Mouse (Mus musculus) midbrain, postnatal 0 days (tissue): ENCODE data around the gene Ntan1. TPM values are rescaled to one million over a fixed set of nuclear protein-coding genes. Genes with fewer than 3 reads are reported as not detected.
"Not testable (repeated sequence)": the region's sequence is repeated elsewhere in the genome, so short reads cannot be mapped to it uniquely, and the experiment has no call there.

Experiments
- ATAC-seq: fragments of 200-750 bp; cut with Nextera tagmentation; 2 replicates; pipeline ENCODE4 v1.8.0; 2017; ENCODE audit warnings: moderate number of reproducible peaks, mild to moderate bottlenecking, moderate TSS enrichment, moderate library complexity; ENCODE audit not compliant: low FRiP score
- DNase-seq: peaks from one replicate; pipeline ENCODE4 v3.0.0-alpha.2; 2015; ENCODE audit warnings: low spot score
- H3K27ac ChIP-seq: fragments of 300-500 bp; sonication (generic); 2 replicates; pipeline ENCODE4 v1.5.1; 2014; ENCODE audit warnings: low read depth, mild to moderate bottlenecking, low read length, mixed read lengths
- H3K27me3 ChIP-seq: fragments of 300-500 bp; sonication (generic); 2 replicates; pipeline ENCODE4 v1.6.1; 2014; ENCODE audit warnings: low read length, control low read depth, mixed read lengths; ENCODE audit not compliant: insufficient read depth
- H3K36me3 ChIP-seq: fragments of 300-500 bp; sonication (generic); 2 replicates; pipeline ENCODE4 v1.6.1; 2014; ENCODE audit warnings: low read length, control low read depth, mixed read lengths; ENCODE audit not compliant: insufficient read depth
- H3K4me1 ChIP-seq: fragments of 300-500 bp; sonication (generic); 2 replicates; pipeline ENCODE4 v1.6.1; 2014; ENCODE audit warnings: mild to moderate bottlenecking, control low read depth, antibody characterized with exemption, low read length, mixed read lengths; ENCODE audit not compliant: insufficient read depth
- H3K4me2 ChIP-seq: fragments of 300-500 bp; sonication (generic); 2 replicates; pipeline ENCODE4 v1.6.1; 2014; ENCODE audit warnings: low read depth, mild to moderate bottlenecking, low read length, mixed read lengths; ENCODE audit not compliant: poor library complexity, severe bottlenecking
- H3K4me3 ChIP-seq: fragments of 300-500 bp; sonication (generic); 2 replicates; pipeline ENCODE4 v1.5.1; 2014; ENCODE audit warnings: low read depth, mild to moderate bottlenecking, low read length, moderate library complexity
- H3K9ac ChIP-seq: fragments of 300-500 bp; sonication (generic); replicated peaks from 2 replicates; pipeline ENCODE4 v1.6.1; 2014; ENCODE audit warnings: mild to moderate bottlenecking, low read length, moderate library complexity, mixed read lengths; ENCODE audit not compliant: poor library complexity, severe bottlenecking
- H3K9me3 ChIP-seq: fragments of 300-500 bp; sonication (generic); 2 replicates; pipeline ENCODE4 v1.6.1; 2016; ENCODE audit warnings: low read length, control low read depth
- CTCF ChIP-seq: IDR thresholded peaks from 2 replicates; pipeline ENCODE4 v1.5.1; 2016; ENCODE audit warnings: antibody characterized with exemption, mild to moderate bottlenecking
- WGBS: fragments of 180-500 bp; shearing (Covaris S2); extraction: QIAGEN DNeasy Blood & Tissue Kit; methylation state at CpG from one replicate; pipeline ENCODE4 v1.1.7; 2014; 5-methylcytosine and 5-hydroxymethylcytosine counted together
- polyA plus RNA-seq: library from polyadenylated mRNA; unstranded; fragments of >200 nt; fragmentation: Nextera tagmentation; extraction: Ambion mirVana; gene quantifications from 2 replicates; pipeline ENCODE4 v1.2.1, GENCODE M21; 2015
- total RNA-seq: library from RNA; depleted of rRNA; stranded (reverse); fragments of >200 nt; gene quantifications from 2 replicates; pipeline ENCODE4 v1.2.3, GENCODE M21; 2014

Ntan1 gene
- total and polyA plus RNA-seq, 2 experiments from 2014 or later: 148 to 224 TPM

DNA sequence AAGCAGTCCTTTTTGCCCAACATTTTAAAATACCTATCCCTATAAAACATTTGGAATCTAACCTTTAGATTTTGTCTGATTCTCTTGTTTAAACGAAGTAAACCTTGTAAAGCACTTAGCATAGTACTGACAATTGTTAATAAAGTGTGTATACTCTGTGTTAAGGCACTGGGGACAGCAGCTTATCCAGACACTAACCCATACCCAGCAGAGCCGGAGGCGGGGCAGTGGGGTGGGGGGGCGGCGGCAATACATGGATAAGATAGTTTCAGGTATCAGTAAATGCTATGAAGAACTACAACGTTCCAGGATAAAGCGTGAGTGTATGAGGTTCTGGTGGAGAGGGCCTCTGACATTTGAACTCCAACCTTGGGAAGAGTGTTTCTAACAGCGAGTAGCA lies 37.4 kb upstream of the Ntan1 start:
- peaks cover 12% of the 10 kb centered on the region; the same call in 1 of the 2 replicates for H3K4me1 ChIP-seq
- no peak for DNase-seq
- 41% methylated on average over 8 of the region's 8 CpGs for WGBS
- H3K9ac ChIP-seq: peak overlapping the region; percentile 93
- peak overlapping the region; percentile 88 for H3K4me3 ChIP-seq
- H3K27ac ChIP-seq: peak overlapping the region; percentile 81
- H3K36me3 ChIP-seq: peaks cover 16% of the 10 kb centered on the region
- no peaks in the 10 kb centered on the region for H3K27me3 ChIP-seq
- peak; percentile 33; the same call in 1 of the 2 replicates for ATAC-seq
- peak overlapping the region; percentile 75 for H3K4me2 ChIP-seq
- H3K9me3 ChIP-seq: no peaks in the 10 kb centered on the region
- no peak for TF ChIP-seq CTCF

DNA sequence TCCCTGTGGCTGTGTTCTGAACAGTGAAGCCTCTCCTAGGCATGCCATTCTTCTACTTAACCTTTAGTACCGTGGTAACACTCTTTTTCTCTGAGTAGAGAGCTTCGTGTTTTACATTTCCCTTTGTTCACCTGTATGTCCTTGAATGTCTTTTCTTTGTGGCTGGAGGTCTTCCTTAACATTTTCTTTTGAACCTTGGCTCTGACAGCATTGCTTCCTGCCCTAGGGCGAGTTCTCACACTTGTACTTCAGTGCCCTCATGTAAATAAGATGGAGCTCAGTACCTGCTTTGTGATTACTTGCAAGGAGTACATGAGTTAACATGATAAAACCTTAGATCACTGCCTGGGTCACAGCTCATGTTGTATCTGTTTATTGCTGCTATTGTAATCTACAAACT lies 32.7 kb upstream of the Ntan1 start:
- Histone ChIP-seq H3K4me2 (no peak overlapping the region), H3K4me3 (no peak overlapping the region), H3K27ac (no peak overlapping the region), H3K36me3 (peaks cover 40% of the 10 kb centered on the region), H3K27me3 (no peaks in the 10 kb centered on the region), H3K9ac (no peak overlapping the region), H3K9me3 (no peaks in the 10 kb centered on the region), H3K4me1 (peaks cover 5% of the 10 kb centered on the region; the same call in 1 of the 2 replicates)
- TF ChIP-seq CTCF: no peak
- DNase-seq (no peak), ATAC-seq (no peak)
- 86% methylated on average over 3 of the region's 3 CpGs for WGBS

- peaks cover 56% of the 10 kb centered on the region for H3K36me3 ChIP-seq
- not testable (repeated sequence) for DNase-seq, ATAC-seq, H3K9me3 ChIP-seq, H3K9ac ChIP-seq, H3K27ac ChIP-seq, H3K4me1 ChIP-seq, H3K27me3 ChIP-seq, H3K4me3 ChIP-seq, H3K4me2 ChIP-seq
- 97% methylated on average over 2 of the region's 2 CpGs for whole genome bisulfite sequencing
Observed at GRCm38 (mm10) chr16:13793441-13793840, 25.2 kb upstream of the Ntan1 start.

- no peak overlapping the region for H3K9ac ChIP-seq
- H3K4me2 ChIP-seq: no peak overlapping the region
- DNase-seq (no peak), ATAC-seq (no peak)
- no peaks in the 10 kb centered on the region for H3K27me3 ChIP-seq
- no peaks in the 10 kb centered on the region for H3K4me1 ChIP-seq
- H3K27ac ChIP-seq: no peak overlapping the region
- no peak for TF ChIP-seq CTCF
- 94% methylated on average over 5 of the region's 5 CpGs for WGBS
- H3K9me3 ChIP-seq: no peaks in the 10 kb centered on the region
- peaks cover 48% of the 10 kb centered on the region for H3K36me3 ChIP-seq
- H3K4me3 ChIP-seq: no peak overlapping the region
Observed at GRCm38 (mm10) chr16:13796746-13797175, 21.9 kb upstream of the Ntan1 start.

GRCm38 (mm10) chr16:13801231-13801630 lies 17.4 kb upstream of the Ntan1 start:
- ATAC-seq: no peak
- 95% methylated on average over 4 of the region's 4 CpGs for whole genome bisulfite sequencing
- Histone ChIP-seq H3K27ac (no peak overlapping the region), H3K4me2 (no peak overlapping the region), H3K9ac (no peak overlapping the region), H3K9me3 (no peaks in the 10 kb centered on the region), H3K4me1 (no peaks in the 10 kb centered on the region), H3K36me3 (peaks cover 44% of the 10 kb centered on the region), H3K4me3 (no peak overlapping the region), H3K27me3 (no peaks in the 10 kb centered on the region)
- DNase-seq: no peak
- TF ChIP-seq CTCF: no peak

DNA sequence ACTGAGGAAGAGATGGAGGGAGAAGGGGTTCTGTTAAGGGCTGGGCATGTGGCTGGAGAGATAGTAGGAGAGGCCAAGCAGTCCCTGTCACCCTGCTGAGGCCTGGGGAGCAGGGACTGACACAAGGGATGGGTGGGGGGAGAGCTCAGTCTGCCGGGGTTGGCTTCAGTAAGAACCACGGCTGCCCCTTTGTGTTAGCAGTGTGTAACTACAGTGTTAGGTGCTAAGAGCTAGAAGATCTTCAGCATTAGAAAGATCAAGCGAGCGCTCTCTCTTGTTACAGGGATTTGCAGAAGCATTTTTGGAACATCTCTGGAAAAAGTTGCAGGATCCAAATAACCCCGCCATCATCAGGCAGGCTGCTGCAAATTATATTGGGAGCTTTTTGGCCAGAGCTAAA lies 14.0 kb upstream of the Ntan1 start:
- TF ChIP-seq CTCF: peak; percentile 40
- peak; percentile 17 for DNase-seq
- no peaks in the 10 kb centered on the region for H3K4me1 ChIP-seq
- H3K9ac ChIP-seq: no peak overlapping the region
- H3K9me3 ChIP-seq: no peaks in the 10 kb centered on the region
- H3K4me3 ChIP-seq: no peak overlapping the region
- 83% methylated on average over 5 of the region's 5 CpGs for WGBS
- H3K27me3 ChIP-seq: no peaks in the 10 kb centered on the region
- no peak for ATAC-seq
- no peak overlapping the region for H3K27ac ChIP-seq
- H3K36me3 ChIP-seq: peaks cover 51% of the 10 kb centered on the region
- H3K4me2 ChIP-seq: no peak overlapping the region
